Mouse (Mus musculus) gastrocnemius, postnatal 25 days (tissue): ENCODE measurements around the gene Dspp. TPM values are rescaled to one million over a fixed set of nuclear protein-coding genes. Genes with fewer than 3 reads are reported as not detected.

Experiments
- DNase-seq: peaks from one replicate; pipeline ENCODE4 v3.0.0; 2022
- long read RNA-seq, 2 experiments: library from polyadenylated mRNA; stranded (forward); transcript quantifications; one replicate each; pipeline ENCODE4 v2.0.0; 2021
- total RNA-seq, 2 experiments: library from RNA; stranded (reverse); gene quantifications; 1 replicate in 1 of 2; 2 replicates in 1 of 2; pipeline ENCODE4 v1.2.3; 2021

Dspp gene
- total RNA-seq, result not detected
- long read RNA-seq, experiment 1, result 0 reads
- long read RNA-seq, experiment 2, result 0 reads

DNA sequence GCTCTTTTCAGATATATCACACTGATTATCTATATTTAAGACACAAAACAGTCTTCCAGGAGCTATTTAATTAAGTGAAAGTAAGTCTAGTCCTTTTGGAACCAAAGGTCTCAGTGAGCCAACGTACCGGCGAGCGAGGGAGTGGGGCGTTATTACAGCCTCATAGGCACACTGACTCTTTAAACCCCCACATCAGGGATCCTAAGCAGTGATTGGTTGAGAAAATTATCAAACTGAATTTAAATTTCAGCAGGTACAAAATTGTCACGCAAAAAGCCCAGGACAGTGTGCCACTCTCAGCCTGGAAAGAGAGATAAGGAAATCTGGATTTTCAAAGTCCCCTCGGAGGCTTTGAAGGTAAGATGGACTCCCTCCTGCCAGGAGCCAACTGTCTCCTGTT lies at the start of gene Dspp:
Gene Dspp, plus strand, starts transcription at position 301 of the 400 bp plus-strand sequence.
- DNase-seq, result no peak

DNA sequence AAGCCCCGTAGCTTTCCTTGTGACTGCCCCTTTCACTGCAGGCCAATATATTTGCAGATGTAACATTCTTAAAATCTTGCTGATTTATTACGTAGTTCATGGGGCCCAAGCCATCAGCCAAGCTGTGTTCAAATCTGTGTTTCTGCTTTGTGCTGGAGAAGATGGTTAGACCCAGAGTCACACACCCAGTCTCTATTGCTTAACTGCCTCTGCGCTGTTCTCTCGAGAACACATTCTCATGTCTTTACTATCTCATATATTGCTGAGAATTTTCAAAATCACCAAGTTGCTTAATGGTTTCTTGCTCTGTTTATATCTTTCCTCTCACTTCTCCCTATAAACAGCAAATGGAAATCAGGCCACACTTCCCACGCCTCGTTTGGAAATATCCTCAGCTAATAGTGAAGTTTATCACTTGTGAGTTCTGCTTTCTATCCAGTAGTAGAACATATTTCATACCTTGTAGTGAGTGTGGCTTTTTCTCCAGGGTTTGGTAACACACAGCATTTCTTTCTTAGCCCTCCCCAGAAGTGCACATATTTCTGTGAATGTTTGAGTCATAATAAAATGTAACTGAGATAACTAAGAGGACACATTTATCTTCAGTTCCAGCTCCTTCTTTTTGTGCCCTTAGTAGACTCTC lies 46.4 kb upstream of the Dspp start:
- no peak for DNase-seq

DNA sequence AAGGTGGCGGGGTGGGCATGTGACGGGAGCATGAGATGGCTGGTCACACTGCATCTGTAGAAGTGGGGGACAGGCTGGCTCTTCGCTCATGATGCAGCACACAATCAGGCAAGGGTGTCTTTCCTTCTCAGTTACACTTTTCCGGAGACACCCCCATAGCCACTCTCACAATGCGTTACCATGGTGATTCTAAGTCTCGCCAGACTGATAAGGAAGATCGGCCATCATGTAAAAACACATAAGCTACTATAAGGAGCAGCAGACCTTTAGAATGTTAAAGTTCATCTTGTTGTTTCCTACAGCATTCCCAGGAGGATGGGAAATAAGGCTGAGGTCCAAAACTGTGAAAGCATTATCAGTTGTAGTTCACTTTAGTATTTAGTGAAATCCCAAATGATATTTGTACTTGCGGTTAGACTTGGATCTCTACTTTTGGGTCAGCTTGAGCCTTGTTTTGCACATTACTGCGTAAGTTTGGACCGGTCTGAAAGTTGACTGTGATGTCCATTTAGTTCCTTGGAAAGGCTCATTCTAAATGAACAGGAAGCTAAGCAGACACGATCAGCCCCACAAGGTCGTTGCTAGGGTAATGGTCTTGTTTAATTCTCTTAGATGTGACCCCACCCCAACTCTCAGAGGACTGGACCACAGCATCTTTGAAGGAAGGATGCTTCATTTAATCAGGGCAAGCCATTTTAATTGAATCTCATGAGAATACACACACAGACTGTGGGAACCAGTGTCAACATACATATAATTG lies 43.8 kb upstream of the Dspp start:
- DNase-seq, result no peak

DNA sequence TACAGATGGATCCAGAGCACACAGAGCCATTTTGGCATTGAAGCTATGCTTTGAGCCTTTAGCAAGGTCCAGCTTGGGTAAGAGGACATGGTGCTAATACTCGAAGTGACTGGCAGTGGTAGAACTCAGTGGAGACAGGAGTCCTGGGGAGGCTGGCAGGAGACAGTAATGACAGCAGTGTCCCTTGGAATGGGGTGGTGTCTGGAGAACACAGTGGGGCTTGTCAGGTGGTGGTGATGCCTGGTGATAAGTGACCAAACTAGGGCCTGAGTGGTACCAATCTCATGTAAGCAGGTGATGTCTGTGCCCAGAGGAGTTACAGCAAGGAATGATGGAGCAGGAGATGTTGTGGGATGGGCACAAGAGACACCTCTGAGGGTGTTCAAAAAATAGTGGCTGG lies 43.2 kb upstream of the Dspp start:
- peak; percentile 11 for DNase-seq

DNA sequence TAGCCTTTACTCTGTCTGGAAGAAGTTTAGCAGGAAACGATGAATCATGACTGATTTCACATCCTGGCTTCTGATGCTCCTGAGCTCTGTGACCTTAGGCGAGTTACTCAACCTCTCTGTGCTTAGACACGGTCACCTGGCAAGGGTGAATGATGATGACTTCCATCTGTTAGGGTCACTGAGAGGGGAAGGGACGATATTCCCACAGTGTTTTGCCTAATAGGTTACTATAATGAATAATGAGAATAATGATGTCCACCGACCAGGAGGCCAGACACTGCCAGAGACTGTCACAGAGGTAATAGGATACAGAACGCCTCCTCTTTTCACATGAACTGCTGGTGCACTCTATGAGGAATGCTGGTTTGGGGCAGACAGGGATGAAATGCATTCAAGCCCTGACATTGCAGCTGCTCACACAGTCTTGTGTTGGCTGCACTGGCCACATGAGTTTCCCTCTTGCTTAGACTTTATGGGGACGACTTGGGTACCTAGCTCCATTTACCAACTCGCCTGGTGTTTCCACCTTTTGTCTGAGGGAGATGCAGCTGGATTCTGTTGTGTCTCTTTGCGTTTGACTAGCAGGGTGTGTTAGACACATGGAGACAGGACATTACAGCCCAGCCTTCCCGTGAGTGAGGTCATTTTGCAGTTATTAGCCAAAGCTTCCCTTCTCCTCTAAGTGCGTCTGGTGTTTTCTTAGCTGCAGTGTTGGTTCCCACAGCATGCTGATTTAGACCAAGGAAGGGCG lies 42.1 kb upstream of the Dspp start:
- peak; percentile 38 for DNase-seq

DNA sequence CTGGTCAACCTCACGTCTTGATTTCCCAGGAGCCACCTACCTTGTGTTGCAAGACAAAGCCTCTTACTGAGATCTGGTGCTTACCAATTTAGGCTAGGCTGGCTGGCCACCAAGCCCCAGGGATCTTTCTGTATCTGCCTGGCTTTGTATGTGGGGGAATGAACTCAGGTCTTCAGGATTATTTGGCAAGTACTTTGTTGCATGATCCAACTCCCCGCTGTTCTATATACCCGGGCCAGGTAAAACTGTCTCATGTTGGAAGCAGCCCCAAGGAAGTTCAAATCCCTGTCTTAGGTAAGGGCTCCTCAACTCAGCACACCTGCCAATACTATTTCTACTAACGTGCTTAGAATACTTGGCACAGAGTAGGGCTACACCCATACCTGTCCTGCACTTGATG lies 39.6 kb upstream of the Dspp start:
- no peak for DNase-seq

DNA sequence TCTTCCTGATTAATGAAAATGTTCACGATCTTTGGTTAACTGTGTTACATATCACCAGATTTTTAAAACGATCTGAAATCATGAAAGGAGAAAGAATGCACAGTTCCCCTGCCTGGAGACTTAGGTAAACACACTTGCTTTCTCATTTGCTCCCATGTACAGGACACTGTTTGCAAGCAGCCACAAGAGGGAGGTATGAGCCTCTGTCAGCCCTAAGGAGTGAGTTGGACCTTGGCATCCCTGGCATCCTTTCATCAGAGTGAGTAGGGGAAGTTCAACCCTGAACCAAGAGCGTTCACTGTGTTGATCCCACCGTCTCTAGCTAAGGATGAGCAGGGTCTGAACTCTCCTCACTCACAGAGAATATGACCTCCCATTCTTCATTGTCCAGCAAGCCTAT lies 39.0 kb upstream of the Dspp start:
- peak; percentile 19 for DNase-seq

DNA sequence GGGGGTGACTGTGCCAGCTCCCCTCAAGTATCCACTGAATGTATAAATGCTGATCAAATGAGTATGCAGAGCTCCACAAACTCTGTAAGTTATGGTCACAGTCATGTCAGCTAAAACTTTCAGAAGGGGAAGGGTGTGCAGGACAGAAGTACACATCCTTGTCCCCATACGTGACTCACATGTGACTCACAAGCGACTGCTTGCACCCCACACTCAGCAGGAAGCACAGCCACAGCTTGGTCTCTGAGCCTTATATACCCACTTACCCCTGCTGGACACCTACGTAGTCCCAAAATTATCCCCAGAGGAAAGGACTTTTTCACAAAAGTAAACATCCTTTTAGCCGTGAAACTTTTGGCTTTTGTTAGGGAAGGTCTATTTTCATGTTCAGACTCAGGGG lies 36.8 kb upstream of the Dspp start:
- DNase-seq, result no peak

DNA sequence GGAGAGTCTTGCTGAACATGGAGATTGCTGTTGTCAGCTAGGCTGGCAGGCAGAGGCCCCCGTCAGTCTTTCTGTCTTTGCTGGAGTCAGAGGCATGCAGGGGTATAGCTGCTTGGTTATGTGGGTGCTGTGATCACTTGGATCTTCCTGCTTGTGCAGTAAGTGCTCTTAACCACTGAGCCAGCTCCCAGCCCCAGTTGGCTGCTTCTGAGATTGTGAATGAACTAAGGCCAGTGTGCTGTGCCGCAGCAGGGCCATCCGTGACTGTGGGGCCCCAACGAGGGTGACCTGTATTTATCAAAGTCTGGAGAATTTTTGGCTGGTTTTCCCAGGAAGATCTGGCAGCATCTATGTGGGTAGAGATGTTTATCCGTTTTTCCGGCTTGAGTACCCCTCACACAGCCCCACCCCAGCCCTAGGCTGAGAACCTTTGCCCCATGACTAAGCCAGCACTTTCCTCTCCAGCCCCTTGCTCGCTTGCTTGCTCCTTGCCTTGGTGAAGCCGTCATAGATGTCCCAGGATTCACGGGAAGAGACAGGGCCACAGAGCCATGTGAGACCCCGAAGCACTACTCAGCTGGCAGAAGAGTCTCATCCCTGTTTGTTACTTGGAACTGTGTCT lies 32.5 kb upstream of the Dspp start:
- DNase-seq, result no peak

DNA sequence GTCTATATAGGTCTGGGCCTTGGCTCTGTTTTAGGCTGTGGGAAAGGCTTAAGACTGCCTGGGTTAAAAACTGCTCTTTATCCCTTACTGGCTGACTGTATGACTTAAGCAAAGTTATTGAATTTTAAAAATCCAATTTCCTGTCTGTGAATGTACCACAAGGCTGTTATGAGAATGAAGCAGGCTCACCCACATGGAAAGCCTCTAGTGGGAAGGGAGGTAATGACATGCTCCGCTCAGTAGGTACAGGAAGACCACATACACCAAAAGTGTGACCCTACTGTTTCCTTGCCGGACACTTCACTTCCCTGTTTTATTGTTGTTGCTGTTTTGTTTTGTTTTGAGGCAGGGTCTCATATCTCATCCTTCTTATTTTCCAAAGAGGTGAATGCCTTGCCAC lies 29.4 kb upstream of the Dspp start:
- no peak for DNase-seq

DNA sequence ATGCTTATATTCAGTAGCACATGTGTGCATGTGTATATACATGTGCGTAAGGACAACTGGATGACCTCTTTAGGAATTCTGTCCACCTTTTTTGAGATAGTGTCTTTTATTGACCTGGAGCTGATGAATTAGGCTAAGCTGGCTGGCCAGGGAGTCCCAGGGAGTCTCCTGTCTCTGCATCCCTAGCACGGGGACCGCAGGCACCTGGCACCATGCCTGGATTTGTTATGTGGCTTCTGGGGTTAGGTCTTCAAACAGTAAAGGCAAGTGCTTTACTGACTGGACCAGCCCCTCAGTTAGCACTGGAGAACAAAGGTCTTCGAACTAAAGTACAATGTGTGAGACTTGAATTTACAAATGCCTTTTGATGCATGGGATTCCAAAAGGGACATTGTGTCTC lies 26.5 kb upstream of the Dspp start:
- no peak for DNase-seq

DNA sequence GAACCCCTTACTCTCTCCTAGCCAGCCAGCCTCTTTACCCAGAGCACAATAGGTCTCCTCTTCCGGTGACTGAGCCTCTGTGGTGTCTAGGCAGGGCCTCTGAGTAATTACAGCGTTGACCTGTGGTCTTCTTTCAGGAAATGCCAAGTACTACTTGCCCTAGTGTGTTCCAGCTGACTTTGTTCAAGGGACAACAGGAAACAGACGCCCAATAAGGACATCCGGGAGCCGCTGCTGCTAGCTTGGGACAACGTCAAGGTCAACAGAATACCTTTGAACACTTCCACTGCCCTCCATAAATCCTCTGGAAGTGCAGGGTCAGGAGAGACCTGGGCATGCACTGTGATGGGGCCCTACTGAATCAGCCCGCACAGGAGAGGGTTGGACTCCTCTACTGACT lies 21.2 kb upstream of the Dspp start:
- DNase-seq, result no peak

DNA sequence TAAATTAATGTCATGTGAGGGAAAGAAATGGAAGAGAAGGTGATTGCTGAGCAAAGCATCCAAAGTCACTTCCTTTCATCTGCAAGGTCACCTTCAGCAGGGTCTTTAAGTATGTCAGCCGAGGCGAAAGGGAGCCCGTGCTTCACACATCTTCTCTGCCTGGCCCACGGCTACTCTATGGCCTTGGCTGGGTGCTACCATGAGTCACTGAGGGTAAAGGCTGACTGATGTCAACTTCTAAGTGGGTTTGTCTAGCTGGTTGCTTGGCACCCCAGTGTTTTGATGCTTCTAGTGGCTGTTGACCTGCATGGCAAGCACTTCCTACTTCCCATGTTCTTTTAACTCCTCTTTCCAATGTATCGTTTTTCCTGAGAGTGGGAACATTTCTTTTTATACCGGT lies 20.3 kb upstream of the Dspp start:
- no peak for DNase-seq

DNA sequence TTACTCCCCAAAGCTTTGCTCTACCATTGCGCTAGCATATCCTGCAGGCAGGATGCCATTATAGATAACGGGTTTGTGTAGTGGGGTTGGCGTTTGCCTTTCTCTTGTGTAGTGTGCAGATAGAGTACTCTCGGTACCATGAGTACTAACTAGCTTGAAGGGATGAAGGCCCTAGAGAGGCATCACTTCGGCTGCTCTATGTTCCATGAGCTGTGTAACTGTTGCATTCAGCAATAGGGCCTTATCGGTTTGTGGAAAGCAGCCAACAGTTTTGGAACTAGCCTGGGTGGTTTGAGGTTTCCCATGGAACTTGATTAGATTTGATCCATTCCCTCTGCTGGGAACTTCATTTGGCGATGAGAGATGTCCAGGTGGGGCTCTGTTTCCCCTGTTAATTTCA lies 12.8 kb upstream of the Dspp start:
- no peak for DNase-seq

DNA sequence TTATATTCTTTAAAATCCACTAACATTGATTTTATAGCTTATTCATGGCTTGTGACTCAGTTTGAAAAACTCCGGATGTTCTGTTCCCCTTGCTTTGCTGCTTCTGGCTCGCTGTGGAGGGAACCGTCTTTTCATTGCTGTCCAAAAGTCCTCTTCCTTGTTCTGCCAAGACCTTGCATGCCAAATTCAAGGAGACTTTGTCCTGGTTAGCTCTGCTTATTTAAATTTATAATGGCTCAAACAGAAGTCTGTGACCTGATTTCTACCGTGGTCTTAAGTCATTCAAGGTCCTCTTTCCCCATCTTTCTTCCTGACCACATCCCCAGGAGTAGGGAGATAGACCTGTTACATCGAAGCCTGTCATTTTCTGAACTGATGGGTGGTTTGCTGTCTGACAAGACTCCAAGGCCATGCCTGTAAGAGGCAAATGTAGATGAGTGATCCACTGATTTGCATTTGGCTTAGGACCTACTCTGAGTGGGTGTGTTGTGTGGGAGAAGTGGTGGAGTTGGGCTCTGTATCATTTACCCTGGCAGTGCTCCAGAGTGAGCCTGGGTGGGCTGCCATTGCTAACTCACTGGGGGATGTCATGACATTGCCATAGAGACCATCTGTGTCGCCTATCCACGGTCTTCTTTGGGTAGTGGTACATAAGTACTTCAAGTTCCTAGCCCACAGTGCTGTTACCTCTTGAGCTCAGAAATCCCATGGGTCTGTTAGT lies 12.0 kb upstream of the Dspp start:
- DNase-seq, result peak; percentile 11

DNA sequence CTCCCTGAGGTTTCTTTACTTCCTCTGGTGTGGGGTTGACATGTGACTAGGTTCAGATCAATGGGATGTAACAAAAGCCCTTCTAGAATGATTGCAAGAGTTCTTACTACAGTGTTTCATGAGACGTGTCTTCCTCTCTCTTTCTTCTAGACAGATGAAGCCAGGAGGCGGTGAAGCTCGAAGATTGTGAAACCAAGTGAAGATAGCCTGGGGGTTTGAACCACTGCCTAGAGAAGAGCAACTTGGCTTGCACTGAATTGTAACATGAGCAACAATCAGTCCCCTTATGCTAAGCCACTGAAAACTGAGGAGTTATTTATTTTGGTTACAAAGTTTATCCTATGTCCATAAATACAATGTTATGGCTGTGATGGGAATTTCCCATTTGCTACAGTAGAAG lies 9.9 kb upstream of the Dspp start:
- DNase-seq, result no peak

DNA sequence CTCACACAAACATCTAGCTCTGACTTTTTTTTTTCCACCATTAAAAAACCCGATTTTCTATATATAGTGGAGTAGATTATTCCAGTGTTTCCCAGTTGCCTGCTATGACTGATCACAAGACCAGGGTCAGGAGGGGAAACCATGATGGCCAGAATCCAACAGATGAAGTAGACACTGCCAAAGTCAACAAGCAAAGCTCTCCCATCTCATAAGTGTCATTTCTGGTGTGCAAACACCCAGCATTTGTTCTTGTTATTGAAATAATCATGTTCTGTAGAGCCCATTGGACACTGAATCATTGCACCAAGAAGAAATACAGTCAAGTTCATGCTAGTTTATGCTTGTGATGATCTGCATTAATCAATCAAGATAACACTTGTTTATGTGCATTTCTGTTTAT lies 9.1 kb upstream of the Dspp start:
- DNase-seq, result peak; percentile 14

DNA sequence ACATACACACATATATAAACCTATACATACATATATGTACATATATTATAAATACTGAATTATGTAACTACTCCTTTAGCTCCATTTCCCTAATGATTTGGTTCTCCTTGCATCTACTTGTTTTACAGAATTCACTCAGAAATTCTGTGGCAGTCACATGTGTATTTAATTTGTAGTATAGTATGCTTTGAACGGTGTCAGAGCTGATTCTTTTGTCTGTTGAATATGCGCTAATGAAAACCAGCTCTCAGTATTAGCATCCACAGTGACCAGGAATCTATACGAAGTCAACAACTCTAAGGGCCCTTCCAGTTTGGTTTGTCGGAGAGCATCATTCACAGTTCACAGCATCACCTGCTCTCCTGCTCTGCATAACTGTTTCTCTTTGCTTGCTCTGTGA lies 7.0 kb upstream of the Dspp start:
- DNase-seq, result no peak

DNA sequence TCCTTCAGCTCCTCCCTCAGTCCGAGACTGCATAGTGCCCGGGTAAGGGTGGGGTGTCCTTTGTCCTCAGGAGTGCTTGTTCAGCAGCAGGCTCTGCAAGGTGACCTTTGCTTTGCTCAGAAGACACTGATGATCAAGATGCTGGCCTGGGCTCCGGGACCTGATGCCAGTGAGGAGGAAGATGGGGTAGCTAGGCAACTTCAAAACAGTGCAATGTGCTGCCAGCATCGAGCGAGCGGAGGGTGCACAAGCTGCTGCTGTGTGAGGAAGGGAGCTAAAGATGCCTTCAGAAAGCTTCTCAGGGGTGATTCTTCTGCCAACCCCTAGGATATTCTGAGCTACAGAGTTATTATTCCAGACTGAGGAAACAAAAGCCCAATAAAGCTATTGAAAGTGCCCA lies 2.6 kb downstream of the Dspp start:
- DNase-seq, result no peak

DNA sequence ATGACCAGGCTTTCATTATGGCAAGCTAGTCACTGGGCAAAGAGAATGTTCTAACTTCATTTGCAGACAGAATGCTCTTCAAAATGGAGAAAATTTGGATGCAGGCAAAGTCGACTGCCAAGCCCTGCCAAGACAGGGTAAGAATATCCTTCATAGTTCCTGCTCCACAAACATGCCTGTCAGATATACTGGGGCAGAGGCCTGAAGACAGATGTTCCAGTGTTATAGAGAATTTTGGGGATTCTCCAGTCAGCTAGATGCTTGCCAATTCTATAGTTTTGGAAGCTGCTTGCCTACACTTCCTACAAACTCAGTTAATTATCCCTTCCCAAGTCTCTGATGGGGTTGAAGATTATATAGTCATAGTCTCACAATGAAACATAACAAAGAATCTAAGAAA lies 13.2 kb downstream of the Dspp start:
- no peak for DNase-seq

DNA sequence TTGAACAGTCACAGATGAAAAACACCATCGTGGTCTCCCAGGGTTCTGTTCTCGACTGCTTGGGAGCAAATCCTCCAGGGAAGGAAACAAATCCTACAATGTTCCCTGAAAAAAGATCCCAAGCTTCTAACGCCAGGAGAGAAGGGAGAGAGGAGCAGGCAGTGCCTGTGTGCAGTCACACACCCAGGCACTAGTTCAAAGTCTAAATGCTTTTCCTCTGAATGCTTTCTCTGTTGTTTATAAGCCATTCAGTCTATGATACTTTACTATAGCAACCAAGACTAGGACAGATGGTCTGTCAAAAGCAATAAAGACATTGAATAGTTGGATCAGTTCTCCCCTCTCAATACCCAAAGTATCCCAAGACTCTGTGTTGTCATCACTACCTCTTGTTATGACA lies 16.8 kb downstream of the Dspp start:
- DNase-seq, result no peak

DNA sequence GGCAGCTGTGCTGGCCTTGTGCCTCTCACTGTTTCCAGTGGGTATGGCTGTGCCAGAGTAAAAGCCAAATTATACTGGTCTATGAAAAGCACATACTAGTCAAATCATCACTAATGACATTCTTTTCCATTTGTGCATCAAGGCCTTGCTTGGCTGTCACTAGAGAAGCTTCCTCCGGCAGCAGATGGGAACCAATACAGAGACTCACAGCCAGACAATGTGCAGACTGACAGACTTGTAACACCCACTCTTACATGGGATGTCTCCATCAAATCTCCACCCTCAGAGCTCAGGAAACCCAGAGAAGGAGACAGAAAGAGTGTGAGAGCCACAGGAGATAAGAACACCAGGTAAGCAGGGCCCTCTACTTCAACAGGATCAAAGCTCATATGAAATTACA lies 24.6 kb downstream of the Dspp start:
- peak; percentile 41 for DNase-seq
